Mouse (Mus musculus): ENCODE results near the gene Cnih3. TPM values are rescaled to one million over a fixed set of nuclear protein-coding genes. Genes with fewer than 3 reads are reported as not detected.

The Cnih3 gene
- polyA plus RNA-seq (2012): not detected in 2 replicates

GRCm38 (mm10) chr1:181352367-181353199 is at the start of gene Cnih3:
Cnih3 (plus strand) TSS chr1:181352628.
- TF ChIP-seq GATA1 (IDR thresholded peaks at IDR 0.05; ENCODE audit: low read length): no peak

DNA sequence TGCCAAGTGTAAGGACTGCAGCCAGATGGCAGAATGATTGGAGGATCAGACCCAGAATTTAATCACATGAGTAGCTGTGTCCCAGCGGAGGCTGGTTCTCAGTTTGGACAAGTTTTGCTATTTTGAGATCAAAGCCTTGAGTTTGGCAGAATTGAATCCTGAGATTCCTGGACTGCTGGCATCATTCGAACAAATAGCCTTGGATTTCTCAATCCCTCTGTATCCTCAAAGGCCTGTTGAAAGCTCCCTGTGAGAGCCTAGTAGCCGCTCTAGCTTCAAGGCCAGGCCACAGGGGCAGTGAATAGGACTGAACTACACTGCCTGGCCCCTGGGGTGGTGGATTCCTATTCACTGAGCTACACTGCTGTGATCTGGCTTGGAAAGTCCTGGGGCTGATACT is 44.4 kb upstream of the Cnih3 start:
- no peak for TF ChIP-seq GATA1 (IDR thresholded peaks at IDR 0.05; ENCODE audit: low read length)

DNA sequence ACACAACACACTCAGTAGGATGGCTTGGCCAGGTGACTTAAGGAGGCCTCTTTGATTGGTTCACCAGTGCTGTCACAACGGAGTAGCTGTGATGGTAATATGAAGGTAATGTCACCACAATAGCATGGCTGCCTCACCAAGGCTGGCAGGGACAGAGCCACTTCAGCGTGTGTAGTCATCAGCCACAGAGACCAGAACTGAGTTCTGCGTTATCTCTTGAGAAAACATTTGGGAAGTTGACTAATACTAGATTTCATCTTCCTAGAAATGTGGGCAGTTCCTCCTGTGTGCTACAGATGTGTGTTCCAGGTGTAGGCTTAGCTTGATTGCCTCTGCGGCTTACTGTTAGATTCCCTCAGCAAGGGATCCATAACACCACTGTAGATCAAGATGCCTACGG is 41.7 kb upstream of the Cnih3 start:
- TF ChIP-seq GATA1 (IDR thresholded peaks at IDR 0.05; ENCODE audit: low read length): no peak

- no peak for TF ChIP-seq GATA1 (IDR thresholded peaks at IDR 0.05; ENCODE audit: low read length)
These were observed 40.0 kb upstream of the Cnih3 start for GRCm38 (mm10) chr1:181312115-181313045.

GRCm38 (mm10) chr1:181313046-181313415 is 39.4 kb upstream of the Cnih3 start:
- no peak for TF ChIP-seq GATA1 (IDR thresholded peaks at IDR 0.05; ENCODE audit: low read length)

DNA sequence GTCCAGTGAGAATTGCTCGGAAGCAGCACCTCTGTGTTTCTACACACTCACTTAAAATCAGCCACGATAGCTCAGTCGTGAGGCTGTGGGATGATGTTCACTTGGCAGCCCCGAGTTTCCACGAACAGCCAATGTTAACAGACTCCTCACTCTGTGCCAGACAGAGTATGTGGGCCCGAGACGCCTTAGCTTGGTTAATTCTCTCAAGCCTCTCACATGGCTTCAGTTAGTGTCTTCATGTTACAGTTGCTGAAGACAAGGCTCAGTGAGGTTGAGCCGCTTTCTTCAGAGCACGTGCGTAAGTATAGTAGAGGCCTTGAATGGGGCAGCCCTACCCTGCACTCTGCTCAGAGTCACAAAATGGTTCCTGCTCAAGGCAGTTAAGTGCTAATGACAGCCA is 38.1 kb upstream of the Cnih3 start:
- no peak for TF ChIP-seq GATA1 (IDR thresholded peaks at IDR 0.05; ENCODE audit: low read length)

DNA sequence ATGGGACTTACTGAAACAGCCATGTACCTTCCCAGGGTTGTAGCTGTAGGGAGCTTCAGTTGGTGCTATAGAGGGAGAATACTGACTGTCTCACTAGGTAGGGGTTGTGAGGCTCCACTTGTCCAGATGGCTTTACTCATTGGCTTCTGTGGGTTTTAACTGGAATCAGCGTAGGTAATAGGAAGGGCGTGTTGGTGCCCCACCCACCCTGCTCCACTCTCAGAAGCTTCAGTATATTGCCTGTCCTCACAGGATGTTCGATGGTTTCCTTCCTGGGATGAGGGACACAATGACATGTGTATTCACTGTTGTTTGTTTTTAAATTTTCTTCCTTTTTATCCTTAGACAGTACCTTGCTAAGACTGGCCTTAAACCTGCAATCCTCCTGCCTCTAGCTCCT is 37.1 kb upstream of the Cnih3 start:
- no peak for TF ChIP-seq GATA1 (IDR thresholded peaks at IDR 0.05; ENCODE audit: low read length)

GRCm38 (mm10) chr1:181316571-181316970 is 35.9 kb upstream of the Cnih3 start:
- TF ChIP-seq GATA1 (IDR thresholded peaks at IDR 0.05; ENCODE audit: low read length): no peak

DNA sequence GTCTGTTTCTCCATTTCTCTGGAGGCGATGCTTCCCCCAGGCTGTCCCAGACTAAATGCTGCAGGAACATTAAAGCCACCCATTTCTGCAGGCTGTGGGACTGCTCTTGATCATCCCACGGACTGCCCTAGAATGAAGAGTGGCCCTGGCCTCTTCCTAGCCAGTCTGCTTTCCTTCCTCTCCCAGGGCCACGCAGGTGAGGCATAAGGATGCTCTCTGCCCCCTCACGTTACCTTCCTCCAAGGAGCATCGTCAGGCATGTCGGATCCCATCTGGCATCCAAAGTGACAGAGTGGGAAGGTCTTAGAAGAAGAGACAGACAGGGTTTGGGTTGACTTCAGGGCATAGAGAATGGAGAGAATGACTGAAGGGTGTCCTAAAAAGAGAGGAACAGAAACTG is 33.0 kb upstream of the Cnih3 start:
- TF ChIP-seq GATA1 (IDR thresholded peaks at IDR 0.05; ENCODE audit: low read length): no peak

DNA sequence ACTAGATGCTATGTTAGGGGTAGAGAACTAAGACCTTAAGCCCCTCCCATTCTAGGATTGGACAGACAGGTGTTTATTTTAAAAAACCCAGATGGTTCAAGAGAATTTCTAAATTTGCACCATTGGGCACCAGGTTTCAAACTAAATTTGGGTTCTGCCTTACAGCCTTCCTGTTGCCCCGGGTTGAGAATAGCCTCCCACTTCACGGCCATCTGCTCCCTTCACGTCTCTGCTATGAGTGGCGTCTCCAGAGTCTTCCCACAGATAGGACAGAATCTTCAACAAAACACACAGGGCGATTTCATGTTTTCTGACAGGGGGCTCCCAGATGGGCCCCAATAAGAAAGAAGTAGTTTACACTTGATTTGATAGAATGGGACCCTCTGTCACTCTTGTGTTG is 31.3 kb upstream of the Cnih3 start:
- no peak for TF ChIP-seq GATA1 (IDR thresholded peaks at IDR 0.05; ENCODE audit: low read length)

- peak; percentile 81 for TF ChIP-seq GATA1 (IDR thresholded peaks at IDR 0.05; ENCODE audit: low read length)
These were observed 29.3 kb upstream of the Cnih3 start for GRCm38 (mm10) chr1:181323134-181323533.

DNA sequence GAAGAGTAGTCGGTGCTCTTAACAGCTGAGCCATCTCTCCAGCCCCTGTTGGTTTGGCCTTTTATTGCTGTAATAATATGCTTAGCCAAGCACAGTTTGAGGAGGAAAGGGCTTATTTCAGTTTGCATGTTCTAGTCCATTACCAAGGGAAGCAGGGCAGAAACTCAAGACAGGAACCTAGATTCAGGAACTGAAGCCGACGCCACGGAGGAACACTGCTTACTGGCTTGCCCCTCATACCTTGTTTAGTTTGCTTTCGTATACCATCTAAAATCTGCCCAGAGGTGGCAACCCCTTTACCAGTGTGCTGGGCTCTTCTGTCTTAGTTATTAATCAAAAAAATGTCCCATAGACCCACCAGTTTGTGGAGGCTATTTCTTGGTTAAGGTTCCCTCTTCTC is 25.3 kb upstream of the Cnih3 start:
- TF ChIP-seq GATA1 (IDR thresholded peaks at IDR 0.05; ENCODE audit: low read length): no peak

DNA sequence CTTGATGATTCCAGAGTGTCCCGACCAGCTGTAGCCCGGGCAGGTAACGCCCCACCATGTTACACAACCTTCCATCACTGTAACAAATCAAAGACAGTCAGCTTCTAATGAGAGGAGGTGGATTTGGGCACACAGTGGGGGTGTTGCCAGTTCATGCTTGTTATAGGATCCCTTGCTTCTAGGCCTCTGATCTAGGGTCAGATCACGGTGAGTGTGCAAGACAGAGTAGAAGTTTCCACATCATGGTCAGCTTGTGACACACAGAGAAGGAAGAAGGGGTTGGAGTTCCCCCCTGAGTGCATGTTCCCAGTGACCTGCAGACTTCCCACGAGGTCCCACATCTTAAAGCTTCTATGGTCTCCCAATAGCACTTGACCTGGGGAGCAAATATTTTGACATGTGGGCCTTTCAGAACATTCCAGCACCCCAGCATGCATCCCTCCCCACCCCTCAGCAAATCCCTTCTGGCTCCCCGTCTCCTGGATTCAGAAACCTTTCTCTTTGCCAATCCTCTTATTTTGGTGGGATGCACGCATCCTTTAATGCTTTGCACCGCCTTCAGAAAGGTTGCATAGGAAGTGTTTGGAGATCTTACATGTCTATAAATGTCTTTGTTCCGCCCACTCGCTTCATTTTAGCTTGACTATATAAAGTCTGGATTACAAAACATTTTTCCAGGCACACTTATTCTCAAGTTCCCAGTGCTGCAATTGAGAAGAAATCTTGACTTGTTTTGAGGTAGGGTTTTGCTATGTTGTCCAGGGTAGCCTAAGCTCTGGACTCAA is 24.6 kb upstream of the Cnih3 start:
- no peak for TF ChIP-seq GATA1 (IDR thresholded peaks at IDR 0.05; ENCODE audit: low read length)

- no peak for TF ChIP-seq GATA1 (IDR thresholded peaks at IDR 0.05; ENCODE audit: low read length)
These were observed 23.3 kb upstream of the Cnih3 start for GRCm38 (mm10) chr1:181329110-181329509.

GRCm38 (mm10) chr1:181332597-181332996 is 19.8 kb upstream of the Cnih3 start:
- no peak for TF ChIP-seq GATA1 (IDR thresholded peaks at IDR 0.05; ENCODE audit: low read length)

Data from G1E-ER4 (cell line).